Mouse (Mus musculus) forebrain, embryonic 15.5 days (tissue): ENCODE results near the gene Rnpepl1. TPM values are rescaled to one million over a fixed set of nuclear protein-coding genes. Genes with fewer than 3 reads are reported as not detected.
"Not testable (repeated sequence)": the region's sequence is repeated elsewhere in the genome, so short reads cannot be mapped to it uniquely, and the experiment has no call there.

Experiments used
- ATAC-seq: fragments of 200-750 bp; cut with Nextera tagmentation; replicated peaks from 2 replicates; pipeline ENCODE4 v1.8.0; 2017; ENCODE audit warnings: mild to moderate bottlenecking, moderate TSS enrichment, moderate library complexity
- H3K27ac ChIP-seq: fragments of 300-500 bp; sonication (generic); replicated peaks from 2 replicates; pipeline ENCODE4 v1.5.1; 2015; ENCODE audit warnings: mild to moderate bottlenecking, inconsistent platforms
- H3K27me3 ChIP-seq: fragments of 300-500 bp; sonication (generic); 2 replicates; pipeline ENCODE4 v1.6.1; 2015; ENCODE audit warnings: inconsistent platforms
- H3K36me3 ChIP-seq: fragments of 300-500 bp; sonication (generic); 2 replicates; pipeline ENCODE4 v1.6.1; 2015; ENCODE audit warnings: mild to moderate bottlenecking, inconsistent platforms
- H3K4me1 ChIP-seq: fragments of 300-500 bp; sonication (generic); 2 replicates; pipeline ENCODE4 v1.6.1; 2015; ENCODE audit warnings: inconsistent platforms
- H3K4me2 ChIP-seq: fragments of 300-500 bp; sonication (generic); replicated peaks from 2 replicates; pipeline ENCODE4 v1.6.1; 2015; ENCODE audit warnings: mild to moderate bottlenecking, inconsistent platforms
- H3K4me3 ChIP-seq: fragments of 300-500 bp; sonication (generic); 2 replicates; pipeline ENCODE4 v1.5.1; 2015; ENCODE audit warnings: mild to moderate bottlenecking, inconsistent platforms
- H3K9ac ChIP-seq: fragments of 300-500 bp; sonication (generic); replicated peaks from 2 replicates; pipeline ENCODE4 v1.6.1; 2015; ENCODE audit warnings: mild to moderate bottlenecking, inconsistent platforms
- H3K9me3 ChIP-seq: fragments of 300-500 bp; sonication (generic); 2 replicates; pipeline ENCODE4 v1.6.1; 2016; ENCODE audit warnings: inconsistent platforms
- WGBS: fragments of 180-500 bp; shearing (Covaris S2); methylation state at CpG from one replicate; pipeline ENCODE4 v1.1.7; 2015; ENCODE audit warnings: mixed read lengths; 5-methylcytosine and 5-hydroxymethylcytosine counted together
- polyA plus RNA-seq: library from polyadenylated mRNA; unstranded; fragments of >200 nt; fragmentation: Nextera tagmentation; extraction: Ambion mirVana; gene quantifications from 2 replicates; pipeline ENCODE4 v1.2.1, GENCODE M21; 2015

The Rnpepl1 gene
- polyA plus RNA-seq, 1 experiment from 2014 or later = 31.1 TPM

- H3K27me3 ChIP-seq = no peaks in the 10 kb centered on the region
Measured at GRCm38 (mm10) chr1:92953641-92954040, 43.1 kb downstream of the Rnpepl1 start.

DNA sequence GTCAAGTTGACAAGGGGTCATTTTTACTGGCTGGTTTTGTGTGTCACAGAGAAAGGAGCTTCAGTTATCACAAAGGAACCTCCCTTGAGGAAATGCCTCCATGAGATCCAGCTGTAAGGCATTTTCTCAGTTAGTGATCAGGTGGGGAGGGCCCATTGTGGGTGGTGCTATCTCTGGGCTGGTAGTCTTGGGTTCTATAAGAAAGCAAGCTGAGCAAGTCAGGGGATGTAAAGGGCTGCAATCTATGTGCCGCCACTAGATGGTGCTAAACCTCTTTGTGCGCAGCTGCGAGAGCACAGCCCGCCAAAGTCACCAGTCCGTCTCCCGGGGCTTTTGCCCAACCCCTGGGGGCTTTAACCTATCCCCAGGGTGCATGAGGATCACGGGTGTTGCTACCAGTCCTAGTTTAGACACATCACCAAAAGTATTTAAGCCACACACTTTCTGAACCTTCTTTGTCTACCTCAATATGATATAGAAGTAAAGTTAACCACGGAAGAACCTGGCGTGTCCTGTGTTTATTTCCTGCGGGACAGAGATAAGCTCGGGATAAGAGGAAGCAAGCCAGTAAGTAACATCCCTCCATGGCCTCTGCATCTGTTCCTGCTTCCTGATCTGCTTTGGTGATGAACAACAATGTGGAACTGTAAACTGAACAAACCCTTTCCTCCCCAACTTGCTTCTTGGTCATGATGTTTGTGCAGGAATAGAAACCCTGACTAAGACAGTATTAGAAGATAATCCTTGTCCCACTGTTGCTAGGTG is 46.2 kb downstream of the Rnpepl1 start:
- H3K27ac ChIP-seq, H3K36me3 ChIP-seq, H3K9me3 ChIP-seq, H3K4me1 ChIP-seq, H3K9ac ChIP-seq, H3K27me3 ChIP-seq, ATAC-seq, H3K4me3 ChIP-seq: not testable (repeated sequence)
- WGBS = 10% methylated on average over 11 of the region's 11 CpGs
- peak overlapping the region; percentile 33 for H3K4me2 ChIP-seq

More at GRCm38 (mm10) chr1:92953641-92954040, 43.1 kb downstream of the Rnpepl1 start:
- H3K9ac ChIP-seq = no peak overlapping the region
- no peak for ATAC-seq
- H3K4me2 ChIP-seq = no peak overlapping the region
- H3K36me3 ChIP-seq = peaks cover 2% of the 10 kb centered on the region; the same call in 1 of the 2 replicates
- H3K4me3 ChIP-seq = no peak overlapping the region
- WGBS = 73% methylated on average over 2 of the region's 2 CpGs
- no peak overlapping the region for H3K27ac ChIP-seq
- no peaks in the 10 kb centered on the region for H3K4me1 ChIP-seq
- H3K9me3 ChIP-seq = no peaks in the 10 kb centered on the region

- Histone ChIP-seq H3K9ac (no peak overlapping the region), H3K36me3 (no peaks in the 10 kb centered on the region), H3K27me3 (no peaks in the 10 kb centered on the region), H3K4me3 (no peak overlapping the region), H3K4me1 (no peaks in the 10 kb centered on the region), H3K27ac (no peak overlapping the region), H3K4me2 (no peak overlapping the region), H3K9me3 (no peaks in the 10 kb centered on the region)
- no peak for ATAC-seq
- WGBS = 87% methylated on average over 1 of the region's 1 CpGs
Measured at GRCm38 (mm10) chr1:92958999-92959398, 48.4 kb downstream of the Rnpepl1 start.

- not testable (repeated sequence) for ATAC-seq
Measured at GRCm38 (mm10) chr1:92970791-92971190, 60.2 kb downstream of the Rnpepl1 start.

DNA sequence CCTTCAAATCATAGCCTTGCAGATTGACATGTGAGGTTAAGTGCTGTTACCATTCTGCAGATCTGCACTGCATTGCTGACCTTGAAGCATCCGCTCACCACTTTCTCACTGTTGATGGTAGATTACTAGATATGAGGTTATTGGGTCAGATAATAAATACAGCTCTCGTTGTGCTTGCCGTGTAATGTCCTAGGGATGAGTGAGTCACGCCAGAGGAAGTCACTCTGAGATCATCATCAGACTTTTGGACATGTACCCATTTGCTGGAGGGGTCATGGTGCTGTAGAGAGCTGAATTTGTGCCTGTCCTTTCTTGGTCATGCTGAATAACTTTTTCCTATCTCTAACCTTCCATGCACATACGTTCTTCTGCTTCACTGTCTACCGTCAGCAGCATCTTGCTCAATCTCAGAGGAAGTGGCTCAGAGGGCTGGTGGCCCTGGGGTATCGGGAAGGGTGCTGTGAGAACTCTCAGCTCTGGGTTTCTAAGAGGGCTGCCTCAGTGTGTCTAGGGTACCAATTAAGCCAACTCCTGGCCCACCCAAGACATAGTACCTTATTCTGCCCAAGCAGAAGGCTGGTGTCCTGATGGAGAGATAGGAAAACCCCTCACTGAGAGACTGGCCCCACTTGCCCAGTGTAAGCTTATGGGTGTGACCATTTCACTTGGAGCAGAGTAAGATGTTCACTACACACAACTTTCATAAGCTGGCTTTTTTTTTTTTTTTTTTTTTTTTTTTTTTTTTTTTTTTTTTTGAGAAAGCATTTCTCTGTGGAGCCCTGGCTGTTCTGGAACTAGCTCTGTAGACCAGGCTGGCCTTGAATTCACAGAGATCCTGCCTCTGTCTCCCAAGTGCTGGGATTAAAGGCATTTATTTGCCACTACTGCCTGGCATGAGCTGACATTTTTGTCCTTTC is 61.6 kb downstream of the Rnpepl1 start:
- H3K27ac ChIP-seq = no peak overlapping the region
- no peaks in the 10 kb centered on the region for H3K27me3 ChIP-seq
- ATAC-seq = no peak
- no peaks in the 10 kb centered on the region for H3K9me3 ChIP-seq
- H3K4me3 ChIP-seq = no peak overlapping the region
- 90% methylated on average over 7 of the region's 7 CpGs for WGBS
- H3K4me1 ChIP-seq = no peaks in the 10 kb centered on the region
- no peaks in the 10 kb centered on the region for H3K36me3 ChIP-seq
- H3K9ac ChIP-seq = no peak overlapping the region
- H3K4me2 ChIP-seq = no peak overlapping the region

More at GRCm38 (mm10) chr1:92970791-92971190, 60.2 kb downstream of the Rnpepl1 start:
- not testable (repeated sequence) for H3K27ac ChIP-seq, H3K4me1 ChIP-seq, H3K4me2 ChIP-seq, H3K4me3 ChIP-seq, H3K27me3 ChIP-seq, H3K36me3 ChIP-seq, H3K9me3 ChIP-seq, H3K9ac ChIP-seq
- WGBS = 88% methylated on average over 6 of the region's 6 CpGs

GRCm38 (mm10) chr1:92972854-92973253 is 62.3 kb downstream of the Rnpepl1 start:
- Histone ChIP-seq H3K9me3 (no peaks in the 10 kb centered on the region), H3K27me3 (no peaks in the 10 kb centered on the region), H3K9ac (no peak overlapping the region), H3K36me3 (no peaks in the 10 kb centered on the region), H3K4me2 (no peak overlapping the region), H3K27ac (no peak overlapping the region), H3K4me1 (no peaks in the 10 kb centered on the region), H3K4me3 (no peak overlapping the region)
- WGBS = 67% methylated on average over 1 of the region's 1 CpGs
- ATAC-seq = no peak

Other genes starting within 250 kb of the Rnpepl1 start
- 83.9 and 86.1 TPM in 2 replicates for gene Gpc1, start 79.1 kb upstream of the Rnpepl1 start, polyA plus RNA-seq
- 0.93 and 1.1 TPM in 2 replicates for gene Ankmy1, start 7.9 kb upstream of the Rnpepl1 start, polyA plus RNA-seq
- gene Dusp28, start 3.8 kb upstream of the Rnpepl1 start, polyA plus RNA-seq = 12.8 and 15.1 TPM in 2 replicates
- 60.9 and 67.5 TPM in 2 replicates for gene Capn10, start 23.6 kb downstream of the Rnpepl1 start, polyA plus RNA-seq
- 0.36 and 0.46 TPM in 2 replicates for gene Gpr35, start 40.1 kb downstream of the Rnpepl1 start, polyA plus RNA-seq
- gene Aqp12, start 95.6 kb downstream of the Rnpepl1 start, polyA plus RNA-seq = not detected in 2 replicates
- 336 and 351 TPM in 2 replicates for gene Kif1a, start 191.2 kb downstream of the Rnpepl1 start, polyA plus RNA-seq
- gene Agxt, start 224.5 kb downstream of the Rnpepl1 start, polyA plus RNA-seq = not detected in 2 replicates